Mouse (Mus musculus) lung, postnatal 25 days (tissue): ENCODE results near the gene Cdkn2aipnl.

Experiments
- DNase-seq: peaks from one replicate; pipeline ENCODE4 v3.0.0; 2022; ENCODE audit warnings: low spot score

Cdkn2aipnl gene

DNA sequence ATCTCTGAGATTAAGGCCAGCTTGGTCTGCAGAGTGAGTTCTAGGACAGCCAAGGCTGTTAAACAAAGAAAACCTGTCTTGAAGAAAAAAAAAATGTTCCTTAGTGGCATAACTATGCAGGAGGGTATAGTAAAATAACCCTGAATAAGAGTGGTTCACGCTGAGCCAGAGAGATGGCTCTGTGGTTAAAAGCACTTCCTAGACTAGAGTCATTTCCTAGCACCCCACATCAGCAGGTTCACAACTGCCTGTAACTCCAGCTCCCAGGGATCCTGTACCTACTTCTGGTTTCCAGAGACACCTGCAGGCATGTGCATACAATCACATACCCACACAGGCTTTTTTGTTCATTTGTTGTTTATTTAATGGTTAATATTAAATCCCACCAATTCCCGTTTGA is 38.1 kb downstream of the Cdkn2aipnl start:
- DNase-seq = no peak

DNA sequence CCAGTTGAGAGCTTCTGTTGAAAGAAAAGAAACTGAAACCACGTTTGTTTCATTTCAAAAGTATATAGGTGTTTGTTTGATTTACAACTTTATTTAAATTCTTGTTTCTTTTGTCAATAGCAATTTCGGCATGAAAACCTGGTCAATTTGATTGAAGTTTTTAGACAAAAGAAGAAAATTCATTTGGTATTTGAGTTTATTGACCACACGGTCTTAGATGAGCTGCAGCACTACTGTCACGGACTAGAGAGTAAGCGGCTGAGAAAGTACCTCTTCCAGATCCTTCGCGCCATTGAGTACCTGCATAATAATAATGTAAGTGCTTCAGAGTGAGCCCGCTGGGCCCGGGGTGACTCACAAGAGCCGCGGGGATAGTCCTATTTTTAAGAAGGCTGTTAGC is 43.5 kb downstream of the Cdkn2aipnl start:
- DNase-seq = no peak

DNA sequence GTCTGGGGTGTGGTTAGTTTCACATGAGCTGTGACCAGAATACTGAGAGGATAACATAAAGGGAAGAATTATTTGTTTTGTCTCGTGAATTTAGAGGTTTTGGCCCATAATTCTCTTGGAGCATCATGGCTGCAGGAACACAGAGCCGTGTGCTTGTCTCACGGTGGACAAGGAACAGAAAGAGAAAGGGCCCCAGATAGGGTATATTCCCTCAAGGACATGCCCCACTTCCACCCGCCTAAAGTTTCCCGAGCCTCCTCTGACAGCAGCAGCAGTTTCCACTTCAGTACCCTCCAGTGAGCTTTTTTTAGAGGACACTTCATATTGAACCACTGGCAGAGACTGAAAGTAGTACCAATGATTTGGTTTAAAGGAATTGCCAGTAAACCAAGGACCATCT is 44.1 kb downstream of the Cdkn2aipnl start:
- DNase-seq = no peak

DNA sequence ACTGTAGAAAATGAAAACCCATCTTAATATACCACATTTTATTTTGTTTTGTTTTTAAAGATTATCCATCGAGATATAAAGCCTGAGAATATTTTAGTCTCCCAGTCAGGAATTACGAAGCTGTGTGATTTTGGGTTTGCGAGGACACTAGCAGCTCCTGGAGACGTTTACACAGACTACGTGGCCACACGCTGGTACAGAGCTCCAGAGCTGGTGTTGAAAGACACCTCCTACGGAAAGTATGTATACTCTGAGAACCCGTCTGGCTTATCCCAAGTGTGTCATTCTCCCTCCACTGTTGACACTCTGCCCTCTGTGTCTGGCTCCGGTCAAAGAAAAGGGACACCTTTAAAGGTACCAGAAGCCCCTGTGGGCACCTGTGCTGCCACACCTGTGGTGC is 50.8 kb downstream of the Cdkn2aipnl start:
- no peak for DNase-seq
